Mouse (Mus musculus): ENCODE measurements at regions not wholly inside any gene's neighbourhood (a gene's known extent, or its start where the extent isn't known, plus 50 kb on each side); places are given as distances from the start of the nearest gene placed in this dataset.

DNA sequence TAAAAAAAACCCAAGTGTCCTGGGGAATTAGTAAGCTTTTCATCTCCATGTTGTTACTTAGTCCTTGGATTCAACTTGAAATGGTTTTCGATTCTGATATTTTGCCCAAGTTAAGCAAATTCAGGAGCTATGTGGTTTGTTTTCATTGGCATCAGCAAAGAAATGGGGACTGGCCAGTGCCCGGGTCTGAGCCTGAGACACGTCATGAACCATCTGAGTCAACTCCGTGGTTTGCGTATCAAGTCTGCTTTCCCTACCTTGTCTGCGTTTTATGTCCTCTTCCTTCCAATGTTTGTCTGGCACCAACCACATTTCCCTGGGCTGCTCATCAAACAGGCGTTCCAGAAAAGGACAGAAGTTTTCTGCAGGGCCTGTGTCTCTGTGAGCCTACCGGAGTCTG, 83.7 kb upstream of the Ptch1 start:
- no peak overlapping the region for H3K4me3 ChIP-seq (replicated peaks)
- no peaks in the 10 kb centered on the region for H3K36me3 ChIP-seq (replicated peaks; ENCODE audit: low read length)
- peaks cover 2% of the 10 kb centered on the region for H3K27me3 ChIP-seq (replicated peaks)
- H3K4me1 ChIP-seq, result no peaks in the 10 kb centered on the region
- H3K9me3 ChIP-seq, result no peaks in the 10 kb centered on the region
- TF ChIP-seq GATA1 (IDR thresholded peaks at IDR 0.05; ENCODE audit: borderline replicate concordance, low read length), result no peak
- TF ChIP-seq FLI1 (IDR thresholded peaks at IDR 0.05; ENCODE audit: low read length), result no peak

DNA sequence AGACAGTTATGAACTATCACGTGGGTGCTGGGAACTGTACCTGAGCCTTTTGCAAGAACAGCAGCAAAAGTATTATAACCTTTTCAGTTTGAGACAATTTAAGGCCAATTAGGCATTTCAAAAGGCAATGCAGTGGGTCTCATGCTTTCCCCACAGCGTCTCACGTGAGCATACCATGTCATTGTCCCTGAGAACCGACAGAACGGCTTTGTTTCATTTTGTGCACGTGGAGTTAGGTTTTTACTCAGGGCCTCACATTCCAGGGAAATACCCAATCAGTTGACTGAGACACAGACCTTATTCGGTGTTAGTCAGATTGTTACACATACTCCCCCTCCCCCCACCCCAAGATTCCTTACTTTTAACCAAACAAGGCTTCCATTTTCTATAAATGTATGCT, 86.0 kb upstream of the Ptch1 start:
- Histone ChIP-seq H3K27me3 (replicated peaks) (peaks cover 2% of the 10 kb centered on the region), H3K4me1 (no peaks in the 10 kb centered on the region), H3K36me3 (replicated peaks; ENCODE audit: low read length) (no peaks in the 10 kb centered on the region), H3K4me3 (replicated peaks) (no peak overlapping the region), H3K9me3 (no peaks in the 10 kb centered on the region)
- TF ChIP-seq GATA1 (IDR thresholded peaks at IDR 0.05; ENCODE audit: borderline replicate concordance, low read length) (no peak), FLI1 (IDR thresholded peaks at IDR 0.05; ENCODE audit: low read length) (no peak)

DNA sequence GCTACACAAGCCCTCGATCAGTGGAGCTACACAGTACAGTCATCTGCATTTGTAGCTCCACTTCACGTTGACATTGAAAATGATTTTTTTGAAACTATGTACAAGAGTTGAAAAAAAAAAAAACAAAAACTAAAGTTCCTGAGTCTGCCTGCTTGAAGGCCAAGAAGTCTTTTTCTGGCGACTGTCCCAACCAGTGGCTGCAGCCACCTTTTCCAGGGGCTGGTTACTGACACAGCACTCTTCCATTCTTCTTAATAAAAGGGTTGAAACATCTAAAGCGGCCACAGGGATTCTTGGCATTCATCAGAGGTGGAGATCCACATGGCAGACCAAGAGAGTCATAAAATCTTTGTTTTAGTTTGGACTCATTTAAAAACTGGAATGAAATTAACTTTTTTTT, 87.0 kb upstream of the Ptch1 start:
- H3K4me1 ChIP-seq, result no peaks in the 10 kb centered on the region
- H3K4me3 ChIP-seq (replicated peaks), result no peak overlapping the region
- H3K36me3 ChIP-seq (replicated peaks; ENCODE audit: low read length), result no peaks in the 10 kb centered on the region
- H3K27me3 ChIP-seq (replicated peaks), result peaks cover 2% of the 10 kb centered on the region
- TF ChIP-seq FLI1 (IDR thresholded peaks at IDR 0.05; ENCODE audit: low read length), result no peak
- no peak for TF ChIP-seq GATA1 (IDR thresholded peaks at IDR 0.05; ENCODE audit: borderline replicate concordance, low read length)
- no peaks in the 10 kb centered on the region for H3K9me3 ChIP-seq

DNA sequence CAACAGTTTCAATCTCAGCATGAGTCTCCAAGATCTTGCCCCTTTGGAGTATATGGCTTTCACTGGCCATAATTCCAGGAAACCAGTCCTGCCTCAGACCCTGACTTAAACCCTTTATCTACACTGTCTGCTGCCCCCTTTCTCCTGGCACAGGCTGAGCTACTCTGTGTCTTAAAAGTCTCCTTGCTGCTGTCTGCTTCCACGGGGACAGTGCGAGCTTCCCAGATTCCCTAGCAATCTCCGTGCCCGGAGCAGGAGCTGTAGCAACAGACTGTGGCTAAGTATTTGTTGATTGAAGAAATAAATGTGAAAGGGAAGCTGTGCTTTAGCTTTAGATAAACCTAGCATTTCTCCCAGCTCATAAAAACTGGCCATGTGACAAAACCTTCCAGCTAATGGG, 95.2 kb upstream of the Ptch1 start:
- no peak overlapping the region for H3K4me3 ChIP-seq (replicated peaks)
- no peaks in the 10 kb centered on the region for H3K9me3 ChIP-seq
- H3K36me3 ChIP-seq (replicated peaks; ENCODE audit: low read length), result no peaks in the 10 kb centered on the region
- no peak for TF ChIP-seq FLI1 (IDR thresholded peaks at IDR 0.05; ENCODE audit: low read length)
- TF ChIP-seq GATA1 (IDR thresholded peaks at IDR 0.05; ENCODE audit: borderline replicate concordance, low read length), result no peak
- H3K4me1 ChIP-seq, result no peaks in the 10 kb centered on the region
- peaks cover 9% of the 10 kb centered on the region for H3K27me3 ChIP-seq (replicated peaks)

DNA sequence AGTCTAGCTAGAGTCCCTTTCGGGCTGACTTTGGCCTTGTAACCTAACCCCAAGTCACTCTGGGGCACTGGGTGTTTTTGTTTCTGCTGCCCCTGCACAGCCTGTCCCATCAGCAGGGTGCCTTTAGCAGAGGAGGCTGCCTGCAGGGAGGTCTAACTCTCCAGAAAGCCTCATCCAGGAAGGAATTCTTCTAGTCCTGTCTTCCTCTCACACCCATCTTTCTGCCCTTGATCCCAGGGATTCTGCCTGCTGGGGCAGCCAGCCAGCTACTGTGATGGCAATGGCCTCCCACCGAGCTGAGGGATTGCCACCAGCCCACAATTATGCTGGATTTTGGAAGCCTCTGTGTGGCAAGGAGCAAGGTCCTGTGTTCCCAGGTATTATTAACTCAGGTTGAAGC, 95.6 kb upstream of the Ptch1 start:
- H3K4me1 ChIP-seq, result no peaks in the 10 kb centered on the region
- H3K9me3 ChIP-seq, result no peaks in the 10 kb centered on the region
- H3K36me3 ChIP-seq (replicated peaks; ENCODE audit: low read length), result no peaks in the 10 kb centered on the region
- TF ChIP-seq GATA1 (IDR thresholded peaks at IDR 0.05; ENCODE audit: borderline replicate concordance, low read length), result no peak
- no peak for TF ChIP-seq FLI1 (IDR thresholded peaks at IDR 0.05; ENCODE audit: low read length)
- H3K27me3 ChIP-seq (replicated peaks), result peaks cover 9% of the 10 kb centered on the region
- no peak overlapping the region for H3K4me3 ChIP-seq (replicated peaks)

DNA sequence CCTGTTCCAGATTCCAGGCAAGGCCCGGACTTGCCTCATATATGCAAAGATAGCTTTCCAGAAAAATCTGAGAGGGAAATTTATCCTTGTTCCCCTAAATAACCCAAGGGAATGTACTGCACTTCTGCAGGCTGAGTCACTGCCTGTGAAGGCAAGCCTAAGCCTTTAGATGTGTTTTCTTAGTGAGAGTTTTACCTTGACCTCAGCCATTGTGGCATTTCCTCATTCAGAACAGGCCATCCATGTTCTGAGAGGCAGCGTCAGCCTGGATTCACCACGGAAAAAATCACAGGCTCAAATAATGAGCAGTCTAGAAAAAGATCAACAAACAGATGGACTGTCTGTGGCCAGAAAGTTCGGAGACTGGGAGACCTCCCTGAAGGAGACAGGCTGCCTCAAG, 99.0 kb upstream of the Ptch1 start:
- Histone ChIP-seq H3K4me3 (replicated peaks) (no peak overlapping the region), H3K9me3 (no peaks in the 10 kb centered on the region), H3K36me3 (replicated peaks; ENCODE audit: low read length) (no peaks in the 10 kb centered on the region), H3K27me3 (replicated peaks) (peaks cover 12% of the 10 kb centered on the region), H3K4me1 (no peaks in the 10 kb centered on the region)
- TF ChIP-seq GATA1 (IDR thresholded peaks at IDR 0.05; ENCODE audit: borderline replicate concordance, low read length), result no peak
- TF ChIP-seq FLI1 (IDR thresholded peaks at IDR 0.05; ENCODE audit: low read length), result no peak

DNA sequence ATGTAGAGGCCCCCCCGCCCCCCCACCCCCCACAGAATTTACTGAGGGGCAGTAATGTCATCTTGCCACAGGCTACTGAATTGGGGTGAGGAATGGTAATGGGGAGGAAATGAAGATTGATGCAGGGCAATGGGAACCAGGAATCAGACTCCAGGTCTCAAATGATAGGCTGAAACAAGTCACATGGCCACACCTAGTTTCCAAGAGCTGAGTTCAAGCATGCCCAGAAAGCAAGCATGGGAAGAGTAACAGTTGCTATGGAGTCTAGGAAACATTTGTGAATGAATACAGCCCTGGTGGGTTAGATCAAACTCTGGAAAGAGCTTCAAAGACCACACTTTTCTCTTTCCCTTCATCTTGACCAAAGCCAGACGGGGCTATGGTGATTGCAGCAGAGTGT, 104.3 kb upstream of the Ptch1 start:
- peaks cover 13% of the 10 kb centered on the region for H3K27me3 ChIP-seq (replicated peaks)
- TF ChIP-seq GATA1 (IDR thresholded peaks at IDR 0.05; ENCODE audit: borderline replicate concordance, low read length) (no peak), FLI1 (IDR thresholded peaks at IDR 0.05; ENCODE audit: low read length) (no peak)
- no peaks in the 10 kb centered on the region for H3K4me1 ChIP-seq
- H3K4me3 ChIP-seq (replicated peaks), result no peak overlapping the region
- no peaks in the 10 kb centered on the region for H3K36me3 ChIP-seq (replicated peaks; ENCODE audit: low read length)
- no peaks in the 10 kb centered on the region for H3K9me3 ChIP-seq

DNA sequence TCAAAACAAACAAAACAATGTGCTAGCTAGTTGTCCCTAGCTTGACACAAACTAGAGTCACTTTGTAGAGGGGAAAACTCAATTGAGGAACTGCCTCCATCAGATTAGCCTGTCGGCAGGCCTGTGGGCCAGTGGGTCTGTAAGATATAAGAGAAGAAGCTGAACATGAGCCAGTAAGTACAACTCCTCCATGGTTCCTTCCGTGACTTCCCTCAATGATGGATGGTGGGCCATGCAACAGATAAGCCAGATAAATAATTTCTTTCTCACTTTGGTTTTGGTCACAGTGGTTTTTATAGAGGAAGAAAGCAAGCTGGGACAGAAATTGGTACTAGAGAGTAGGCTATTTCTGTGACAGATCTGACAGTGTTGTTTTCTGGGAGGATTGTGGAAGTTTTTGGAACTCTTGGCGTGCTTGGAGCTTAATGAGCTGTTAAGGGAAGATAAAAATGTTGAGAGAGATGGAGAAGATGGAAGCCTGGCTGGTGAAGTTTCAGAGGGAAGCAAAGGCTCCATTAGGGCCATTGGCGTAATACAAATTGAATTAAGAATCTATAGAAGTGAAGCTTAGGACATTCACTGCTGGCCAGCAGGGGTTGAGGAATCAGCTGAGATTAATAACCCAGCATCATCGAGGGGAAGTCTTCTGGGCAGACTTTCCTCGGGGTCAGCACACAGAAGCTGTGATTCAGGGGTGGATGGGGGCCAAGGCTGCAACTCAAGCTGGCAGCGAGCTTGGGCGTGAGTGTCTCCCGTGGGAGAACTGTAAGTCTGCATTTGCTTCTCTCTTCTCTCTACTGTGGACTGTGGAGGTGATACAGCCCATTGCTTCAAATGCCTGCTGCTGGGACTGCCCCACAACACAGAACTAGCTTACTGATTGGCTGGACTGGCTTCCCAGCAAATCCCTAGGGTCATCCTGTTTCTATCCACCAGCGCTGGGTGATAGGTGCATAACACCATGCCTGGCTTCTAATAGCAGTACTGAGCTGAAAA, 105.2 kb upstream of the Ptch1 start:
- Histone ChIP-seq H3K36me3 (replicated peaks; ENCODE audit: low read length) (no peaks in the 10 kb centered on the region), H3K4me1 (no peaks in the 10 kb centered on the region), H3K9me3 (no peaks in the 10 kb centered on the region), H3K4me3 (replicated peaks) (no peak overlapping the region), H3K27me3 (replicated peaks) (peaks cover 12% of the 10 kb centered on the region)
- no peak for TF ChIP-seq FLI1 (IDR thresholded peaks at IDR 0.05; ENCODE audit: low read length)

DNA sequence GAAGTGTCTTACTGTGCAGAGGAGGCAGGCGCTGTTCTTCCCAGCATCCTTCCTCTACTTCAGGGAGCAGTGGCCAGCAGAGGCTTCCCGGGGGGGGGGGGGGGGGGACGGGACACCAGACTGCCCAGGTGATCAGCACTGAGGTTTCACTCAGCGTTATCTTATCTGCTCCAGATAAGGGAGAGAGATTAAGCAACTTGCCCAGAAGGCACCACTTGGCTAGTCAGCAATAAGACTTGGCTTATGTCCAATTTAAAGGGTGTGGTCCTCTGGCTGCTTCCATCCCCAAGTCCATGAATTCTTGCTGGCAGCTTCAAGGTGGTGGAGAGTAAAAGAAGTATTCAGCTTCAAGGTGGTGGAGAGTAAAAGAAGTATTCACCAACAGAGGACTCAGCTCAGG, 108.9 kb upstream of the Ptch1 start:
- Histone ChIP-seq H3K27me3 (replicated peaks) (peaks cover 11% of the 10 kb centered on the region), H3K9me3 (no peaks in the 10 kb centered on the region)
- TF ChIP-seq FLI1 (IDR thresholded peaks at IDR 0.05; ENCODE audit: low read length) (no peak), GATA1 (IDR thresholded peaks at IDR 0.05; ENCODE audit: borderline replicate concordance, low read length) (no peak)

DNA sequence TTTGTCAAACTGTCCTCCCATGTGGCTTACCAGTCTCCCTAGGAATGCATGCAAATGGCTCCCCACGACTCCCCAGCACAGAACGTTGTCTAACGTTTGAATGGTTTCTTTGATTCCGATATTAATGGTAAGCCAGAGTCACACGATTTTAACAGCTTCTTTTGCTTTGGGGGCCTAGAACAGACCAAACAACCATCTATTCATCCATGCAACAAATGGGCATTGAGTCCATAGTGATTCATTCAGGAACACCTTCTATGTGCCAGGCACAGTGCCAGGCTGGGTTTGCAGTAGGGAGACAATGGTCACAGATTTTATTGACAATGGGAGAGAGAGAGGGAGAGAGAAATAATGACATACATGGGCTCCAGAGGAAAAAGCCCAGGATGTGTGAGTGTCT, 118.6 kb upstream of the Ptch1 start:
- TF ChIP-seq FLI1 (IDR thresholded peaks at IDR 0.05; ENCODE audit: low read length) (no peak), GATA1 (IDR thresholded peaks at IDR 0.05; ENCODE audit: borderline replicate concordance, low read length) (no peak)
- no peak overlapping the region for H3K4me3 ChIP-seq (replicated peaks)
- H3K9me3 ChIP-seq, result 0 out of 2 replicates have a peak, but pooled peaks cover 5% of the 10 kb centered on the region
- H3K4me1 ChIP-seq, result no peaks in the 10 kb centered on the region
- no peaks in the 10 kb centered on the region for H3K27me3 ChIP-seq (replicated peaks)
- H3K36me3 ChIP-seq (replicated peaks; ENCODE audit: low read length), result no peaks in the 10 kb centered on the region

More for the DNA sequence above, 108.9 kb upstream of the Ptch1 start:
- H3K4me1 ChIP-seq, result no peaks in the 10 kb centered on the region; the same call in 1 of the 2 replicates
- no peak overlapping the region for H3K4me3 ChIP-seq (replicated peaks)
- H3K36me3 ChIP-seq (replicated peaks; ENCODE audit: low read length), result no peaks in the 10 kb centered on the region
